Mouse (Mus musculus): Measurements from ENCODE around the gene Nvl.

DNA sequence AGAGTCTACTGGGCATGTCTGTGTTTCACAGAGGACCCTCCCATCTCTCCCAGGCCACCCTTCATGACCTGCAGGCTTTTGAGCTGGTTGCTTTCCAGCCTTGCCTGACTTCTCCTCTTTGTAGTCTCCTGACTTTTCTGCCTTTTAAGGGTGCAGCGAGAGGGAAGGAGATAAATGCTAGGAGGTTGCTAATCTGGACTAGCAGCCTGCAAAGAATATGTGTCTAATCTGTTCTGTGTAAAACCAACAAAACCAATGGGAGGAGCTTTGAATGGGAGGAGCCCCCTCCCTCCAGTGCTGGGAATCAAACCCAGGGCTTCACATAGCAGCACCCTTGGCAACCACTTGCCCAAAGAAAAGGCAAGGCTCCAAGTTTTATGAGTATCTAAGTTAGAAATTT, 75.7 kb downstream of the Nvl start:
- TF ChIP-seq GATA1 (IDR thresholded peaks at IDR 0.05; ENCODE audit: borderline replicate concordance, low read length) (no peak), FLI1 (IDR thresholded peaks at IDR 0.05; ENCODE audit: low read length) (no peak)
